Mouse (Mus musculus): ENCODE results near the gene Osm. TPM values are rescaled to one million over a fixed set of nuclear protein-coding genes. Genes with fewer than 3 reads are reported as not detected.
A peak's percentile ranks its signal among the peaks of the same experiment; 100 is the strongest.

Gene Osm
- polyA plus RNA-seq, 1 experiment = not detected

GRCm38 (mm10) chr11:4209556-4209955, 26.7 kb upstream of the Osm start:
- H3K4me3 ChIP-seq (ENCODE audit: insufficient read depth, low read depth, low read length) = no peak overlapping the region
- WGBS = 79% methylated on average over 5 of the region's 5 CpGs
- TF ChIP-seq CTCF (IDR thresholded peaks at IDR 0.05; ENCODE audit: insufficient read depth, low read depth, low read length) (no peak), POLR2A (IDR thresholded peaks at IDR 0.05; ENCODE audit: insufficient read depth, low read depth, low read length) (no peak)
- H3K27ac ChIP-seq (ENCODE audit: insufficient read depth, low read depth, low read length) = no peak overlapping the region
- H3K4me1 ChIP-seq (ENCODE audit: control insufficient read depth, insufficient read depth, low read length) = peaks cover 15% of the 10 kb centered on the region

- Histone ChIP-seq H3K4me3 (ENCODE audit: insufficient read depth, low read depth, low read length) (no peak overlapping the region), H3K27ac (ENCODE audit: insufficient read depth, low read depth, low read length) (no peak overlapping the region), H3K4me1 (ENCODE audit: control insufficient read depth, insufficient read depth, low read length) (peaks cover 8% of the 10 kb centered on the region)
- no peak for TF ChIP-seq POLR2A (IDR thresholded peaks at IDR 0.05; ENCODE audit: insufficient read depth, low read depth, low read length)
- TF ChIP-seq CTCF (IDR thresholded peaks at IDR 0.05; ENCODE audit: insufficient read depth, low read depth, low read length) = no peak
- 93% methylated on average over 1 of the region's 1 CpGs for WGBS
Observed at GRCm38 (mm10) chr11:4210786-4211185, 25.4 kb upstream of the Osm start.

DNA sequence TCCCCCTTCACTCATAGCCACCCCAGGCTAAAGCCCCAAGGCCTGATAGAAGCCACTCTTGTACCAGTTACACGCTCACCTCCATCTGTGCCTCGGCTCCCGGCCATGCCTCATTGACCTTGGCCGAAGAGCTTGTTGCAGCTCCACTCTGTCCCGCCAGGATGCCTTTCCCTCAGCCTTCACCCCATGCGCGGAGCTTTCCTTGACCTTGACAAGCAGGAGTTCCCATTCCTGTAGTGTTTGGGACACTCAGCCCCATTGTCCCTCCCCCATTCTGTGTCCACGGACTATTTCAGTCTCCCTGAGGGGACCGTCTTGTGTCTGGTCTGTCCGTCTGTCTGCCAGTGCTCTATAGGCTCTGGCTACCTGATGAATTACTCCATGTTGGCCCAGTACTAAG, 23.1 kb upstream of the Osm start:
- peaks cover 4% of the 10 kb centered on the region for H3K4me1 ChIP-seq (ENCODE audit: control insufficient read depth, insufficient read depth, low read length)
- WGBS = 93% methylated on average over 10 of the region's 10 CpGs
- H3K4me3 ChIP-seq (ENCODE audit: insufficient read depth, low read depth, low read length) = no peak overlapping the region
- no peak for TF ChIP-seq CTCF (IDR thresholded peaks at IDR 0.05; ENCODE audit: insufficient read depth, low read depth, low read length)
- H3K27ac ChIP-seq (ENCODE audit: insufficient read depth, low read depth, low read length) = no peak overlapping the region

DNA sequence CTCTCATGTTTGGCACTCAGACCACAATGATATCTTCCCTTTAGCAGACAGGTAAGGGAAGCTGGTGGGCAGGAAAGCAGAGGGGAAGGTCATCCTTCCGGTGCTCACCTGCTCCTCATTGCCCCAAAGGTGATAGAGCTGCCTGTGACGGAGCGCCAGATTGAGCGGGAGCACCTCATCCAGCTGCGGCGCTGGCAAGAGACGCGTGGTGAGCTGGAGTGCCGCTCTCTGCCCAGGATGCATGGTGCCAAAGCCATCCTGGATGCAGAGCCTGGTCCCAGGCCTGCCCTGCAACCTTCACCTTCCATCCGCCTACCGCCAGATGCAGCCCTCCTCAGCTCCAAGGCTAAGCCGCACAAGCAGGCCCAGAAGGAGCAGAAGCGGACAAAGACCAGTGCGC, 21.6 kb upstream of the Osm start:
- Histone ChIP-seq H3K27ac (ENCODE audit: insufficient read depth, low read depth, low read length) (no peak overlapping the region), H3K4me3 (ENCODE audit: insufficient read depth, low read depth, low read length) (no peak overlapping the region), H3K4me1 (ENCODE audit: control insufficient read depth, insufficient read depth, low read length) (peaks cover 10% of the 10 kb centered on the region)
- TF ChIP-seq POLR2A (IDR thresholded peaks at IDR 0.05; ENCODE audit: insufficient read depth, low read depth, low read length) (no peak), CTCF (IDR thresholded peaks at IDR 0.05; ENCODE audit: insufficient read depth, low read depth, low read length) (no peak)
- 96% methylated on average over 14 of the region's 14 CpGs for WGBS

DNA sequence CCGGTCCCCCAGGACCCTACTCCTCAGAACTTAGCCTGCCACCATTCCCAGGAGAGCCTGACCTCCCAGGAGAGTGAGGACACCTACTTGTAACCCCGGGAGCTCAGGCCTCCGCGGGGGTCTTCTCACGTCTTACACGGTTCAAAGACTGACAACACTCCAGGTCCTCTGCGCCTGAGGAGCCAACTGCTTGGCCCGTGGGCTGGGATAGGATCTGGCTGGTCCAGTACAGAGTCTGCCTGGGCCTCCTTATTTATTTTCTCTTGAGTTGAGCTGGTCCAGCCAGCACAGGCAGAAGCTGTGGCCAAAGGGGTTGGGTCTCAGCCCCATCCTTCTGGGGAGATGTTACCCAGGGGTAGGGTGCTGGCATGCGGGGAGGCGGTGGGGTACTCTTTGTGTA, 21.2 kb upstream of the Osm start:
- Histone ChIP-seq H3K27ac (ENCODE audit: insufficient read depth, low read depth, low read length) (no peak overlapping the region), H3K4me1 (ENCODE audit: control insufficient read depth, insufficient read depth, low read length) (peaks cover 12% of the 10 kb centered on the region), H3K4me3 (ENCODE audit: insufficient read depth, low read depth, low read length) (no peak overlapping the region)
- 87% methylated on average over 10 of the region's 10 CpGs for WGBS
- TF ChIP-seq CTCF (IDR thresholded peaks at IDR 0.05; ENCODE audit: insufficient read depth, low read depth, low read length) (no peak), POLR2A (IDR thresholded peaks at IDR 0.05; ENCODE audit: insufficient read depth, low read depth, low read length) (no peak)

- Histone ChIP-seq H3K4me3 (ENCODE audit: insufficient read depth, low read depth, low read length) (no peak overlapping the region), H3K4me1 (ENCODE audit: control insufficient read depth, insufficient read depth, low read length) (peaks cover 13% of the 10 kb centered on the region), H3K27ac (ENCODE audit: insufficient read depth, low read depth, low read length) (peak overlapping the region; percentile 45)
- WGBS = 64% methylated on average over 9 of the region's 9 CpGs
- TF ChIP-seq POLR2A (IDR thresholded peaks at IDR 0.05; ENCODE audit: insufficient read depth, low read depth, low read length) = no peak
- TF ChIP-seq CTCF (IDR thresholded peaks at IDR 0.05; ENCODE audit: insufficient read depth, low read depth, low read length) = no peak
Observed at GRCm38 (mm10) chr11:4216248-4217000, 19.8 kb upstream of the Osm start.

- WGBS = 5% methylated on average over 56 of the region's 56 CpGs
- H3K4me1 ChIP-seq (ENCODE audit: control insufficient read depth, insufficient read depth, low read length) = peaks cover 13% of the 10 kb centered on the region
- peak within 1 kb of the TSS; percentile 2; the same call in 1 of the 2 replicates for H3K27ac ChIP-seq (ENCODE audit: insufficient read depth, low read depth, low read length)
- peak within 1 kb of the TSS; percentile 35 for H3K4me3 ChIP-seq (ENCODE audit: insufficient read depth, low read depth, low read length)
- no peak; the same call in 1 of the 2 replicates for TF ChIP-seq CTCF (IDR thresholded peaks at IDR 0.05; ENCODE audit: insufficient read depth, low read depth, low read length)
Observed at GRCm38 (mm10) chr11:4217914-4218629, 18.1 kb upstream of the Osm start, which contains the start of gene Castor1. Gene Castor1 (plus strand): TSS chr11:4218225.

- Histone ChIP-seq H3K27ac (ENCODE audit: insufficient read depth, low read depth, low read length) (0 out of 2 replicates have a peak overlapping the region, but pooled peaks have one; percentile 2), H3K4me1 (ENCODE audit: control insufficient read depth, insufficient read depth, low read length) (peaks cover 13% of the 10 kb centered on the region), H3K4me3 (ENCODE audit: insufficient read depth, low read depth, low read length) (peak overlapping the region; percentile 35; the same call in 1 of the 2 replicates)
- no peak for TF ChIP-seq CTCF (IDR thresholded peaks at IDR 0.05; ENCODE audit: insufficient read depth, low read depth, low read length)
- TF ChIP-seq POLR2A (IDR thresholded peaks at IDR 0.05; ENCODE audit: insufficient read depth, low read depth, low read length) = no peak
- WGBS = 27% methylated on average over 6 of the region's 6 CpGs
Observed at GRCm38 (mm10) chr11:4218637-4219036, 17.6 kb upstream of the Osm start.

- TF ChIP-seq CTCF (IDR thresholded peaks at IDR 0.05; ENCODE audit: insufficient read depth, low read depth, low read length) (no peak), POLR2A (IDR thresholded peaks at IDR 0.05; ENCODE audit: insufficient read depth, low read depth, low read length) (no peak)
- WGBS = 24% methylated on average over 2 of the region's 2 CpGs
- peaks cover 13% of the 10 kb centered on the region for H3K4me1 ChIP-seq (ENCODE audit: control insufficient read depth, insufficient read depth, low read length)
- H3K27ac ChIP-seq (ENCODE audit: insufficient read depth, low read depth, low read length) = no peak overlapping the region; the same call in 1 of the 2 replicates
- H3K4me3 ChIP-seq (ENCODE audit: insufficient read depth, low read depth, low read length) = no peak overlapping the region
Observed at GRCm38 (mm10) chr11:4219317-4219751, 16.9 kb upstream of the Osm start.
